Mouse (Mus musculus) liver, embryonic 14.5 days (tissue): ENCODE measurements around the gene Fcrla.
A peak's percentile ranks its signal among the peaks of the same experiment; 100 is the strongest.

Experiments
- CTCF ChIP-seq: IDR thresholded peaks from 2 replicates; pipeline ENCODE4 v1.5.1; 2016; ENCODE audit warnings: antibody characterized with exemption, low read depth, control low read depth
- EP300 ChIP-seq: IDR thresholded peaks from 2 replicates; pipeline ENCODE4 v1.6.1; 2016; ENCODE audit warnings: antibody characterized with exemption, low read depth

GRCm38 (mm10) chr1:170901536-170902238 lies 25.7 kb downstream of the Fcrla start:
- TF ChIP-seq CTCF: peak; percentile 86
- TF ChIP-seq EP300: no peak
